Mouse (Mus musculus): ENCODE results near the gene Plek.
"Not testable (repeated sequence)": the region's sequence is repeated elsewhere in the genome, so short reads cannot be mapped to it uniquely, and the experiment has no call there.

Plek gene

GRCm38 (mm10) chr11:17051545-17052475, at the start of gene Plek, which contains the start of gene Cnrip1:
TSS of gene Plek (minus strand) at chr11:17052381.
TSS of gene Cnrip1 (plus strand) at chr11:17051586.
- peak; percentile 89 for DNase-seq

DNA sequence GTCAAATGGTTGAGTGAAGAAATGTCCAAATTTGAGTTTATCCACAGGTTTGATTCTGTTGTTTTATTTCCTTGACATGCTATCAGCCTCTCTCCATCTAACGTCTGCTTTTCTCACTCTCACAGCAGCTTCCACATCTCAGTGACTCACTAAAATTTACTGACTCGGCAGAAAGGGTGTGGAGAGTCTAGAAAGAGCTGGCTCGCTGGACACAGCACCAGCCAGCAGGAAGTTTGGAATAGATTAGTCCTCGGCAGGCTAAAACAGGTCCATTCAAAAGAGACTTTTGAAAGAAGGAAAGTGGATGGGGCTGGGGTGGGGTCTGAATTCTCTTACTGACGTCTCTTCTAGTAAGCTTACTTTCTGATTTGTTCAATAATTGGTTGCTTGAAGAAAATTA, 33.9 kb upstream of the Plek start:
- DNase-seq, result no peak

DNA sequence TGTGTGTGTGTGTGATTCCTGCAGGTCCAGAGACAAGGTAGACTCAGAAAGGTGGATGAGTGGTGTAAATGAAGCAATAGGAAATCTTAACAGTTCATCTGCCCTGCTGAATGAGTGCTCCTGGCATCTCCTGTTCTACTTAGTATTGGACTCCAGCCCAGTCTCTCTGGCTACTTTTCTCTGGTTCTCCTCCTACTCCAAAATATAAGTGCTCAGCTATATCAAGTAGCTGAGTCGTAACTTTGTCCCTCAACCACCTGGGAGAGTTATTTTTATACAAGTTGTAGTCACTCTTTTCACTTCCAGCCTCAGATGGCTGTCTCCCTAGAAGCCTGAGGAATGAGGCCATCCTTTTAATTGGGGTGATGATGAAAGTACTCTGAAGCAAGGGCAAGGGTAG, 31.7 kb upstream of the Plek start:
- DNase-seq, result no peak

GRCm38 (mm10) chr11:17083455-17083854, 31.3 kb upstream of the Plek start:
- no peak for DNase-seq

DNA sequence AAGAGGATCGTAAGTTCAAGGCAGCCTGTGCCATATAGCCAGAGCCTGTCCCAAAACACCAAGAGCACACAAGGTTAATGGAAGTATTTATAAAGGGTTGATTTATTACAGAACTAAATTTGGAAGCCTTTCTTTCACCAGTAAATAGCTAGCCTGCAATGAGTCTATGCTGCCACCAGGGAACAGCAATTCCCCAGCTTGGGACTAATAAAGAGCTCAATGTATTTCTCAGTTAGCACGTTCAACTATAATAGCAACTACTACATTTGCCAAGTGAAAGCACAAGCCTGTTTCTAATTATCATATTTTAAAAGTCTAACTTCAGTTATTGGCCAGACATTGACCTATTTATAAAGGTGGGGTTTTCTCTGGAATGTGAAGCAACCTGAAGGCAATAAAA, 30.8 kb upstream of the Plek start:
- DNase-seq, result peak; percentile 14

DNA sequence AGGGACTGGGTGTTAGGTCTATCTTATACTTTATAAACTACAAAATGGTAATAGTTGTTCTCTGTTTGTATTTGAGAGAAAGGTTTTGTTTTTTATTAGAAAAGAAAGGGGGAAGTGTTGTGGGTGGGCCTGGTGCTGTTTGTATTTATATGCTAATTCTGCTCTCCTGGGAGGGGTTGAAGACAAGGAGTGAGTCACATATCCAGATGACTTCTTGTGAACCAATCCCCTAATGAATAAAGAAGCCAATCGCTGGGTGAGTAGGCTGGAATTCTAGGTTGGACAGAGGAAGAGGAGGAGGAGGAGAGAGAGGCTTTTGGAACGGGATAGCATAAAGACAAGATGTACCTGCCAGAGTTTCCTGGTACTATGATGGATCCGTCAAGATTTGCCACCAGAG, 29.9 kb upstream of the Plek start:
- no peak for DNase-seq

GRCm38 (mm10) chr11:17075656-17076055, 23.5 kb upstream of the Plek start:
- no peak for DNase-seq

GRCm38 (mm10) chr11:17069360-17069759, 17.2 kb upstream of the Plek start:
- DNase-seq, result not testable (repeated sequence)

GRCm38 (mm10) chr11:17052476-17053049, 382 bp upstream of the Plek start:
- DNase-seq, result peak; percentile 77

GRCm38 (mm10) chr11:17045806-17046205, 6.4 kb downstream of the Plek start:
- DNase-seq, result no peak

DNA sequence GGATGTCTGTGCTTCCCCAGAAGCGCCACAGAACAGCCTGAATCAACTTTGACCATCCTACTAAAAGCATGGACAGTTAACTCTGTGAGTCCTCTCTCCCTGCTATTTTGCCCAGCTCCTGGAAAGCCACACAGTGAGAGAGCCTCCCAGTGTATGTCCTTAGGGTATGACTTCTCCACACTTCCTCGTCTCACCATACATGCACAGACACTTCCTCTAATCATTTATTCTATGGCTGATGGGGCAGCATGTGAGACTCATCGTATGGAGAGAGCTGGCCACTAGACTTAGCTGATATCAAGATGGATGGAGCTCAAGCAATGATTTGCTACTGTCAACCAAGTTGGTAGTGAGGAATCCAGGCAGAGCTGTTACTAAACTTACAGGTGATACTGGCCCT, 28.2 kb downstream of the Plek start:
- no peak for DNase-seq

DNA sequence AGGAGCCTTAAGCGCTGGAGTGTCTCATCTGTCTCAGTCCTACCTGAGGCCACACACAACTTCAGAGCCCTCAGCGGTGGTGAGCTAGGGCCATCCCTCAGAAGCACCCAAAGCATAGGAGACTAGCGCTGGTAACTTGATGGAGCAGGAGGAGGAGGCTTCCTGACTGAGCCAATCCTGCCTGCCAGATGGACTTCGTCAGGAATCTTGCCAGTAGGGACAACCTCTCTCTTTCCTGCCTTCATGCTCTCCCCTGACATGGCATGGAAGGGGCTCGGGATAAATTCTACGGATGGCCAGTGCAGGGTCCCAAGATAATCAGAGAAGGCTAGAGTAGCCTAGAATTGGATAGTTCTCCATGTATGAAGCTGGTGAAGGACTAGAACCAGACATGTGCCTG, 29.0 kb downstream of the Plek start:
- peak; percentile 47 for DNase-seq

DNA sequence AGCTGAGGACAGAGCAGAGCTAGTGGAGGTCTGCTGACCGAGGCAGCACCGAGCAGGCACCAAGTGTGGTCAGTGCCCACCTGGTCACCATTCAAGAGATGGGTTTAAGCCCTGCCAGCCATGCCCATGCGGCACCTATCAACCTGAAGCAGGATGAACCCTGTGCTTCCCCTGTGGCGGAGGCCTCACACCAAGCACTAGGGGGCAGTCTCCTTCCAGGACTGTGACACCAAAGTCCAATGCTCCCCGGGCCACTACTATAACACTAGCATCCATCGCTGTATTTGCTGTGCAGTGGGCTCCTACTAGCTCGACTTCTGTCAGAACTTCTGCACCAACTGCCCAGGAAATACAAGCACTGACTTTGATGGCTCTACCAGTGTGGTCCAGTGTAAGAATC, 32.9 kb downstream of the Plek start:
- DNase-seq, result no peak

- no peak for DNase-seq
Observed at GRCm38 (mm10) chr11:17012948-17013347, 39.2 kb downstream of the Plek start.

DNA sequence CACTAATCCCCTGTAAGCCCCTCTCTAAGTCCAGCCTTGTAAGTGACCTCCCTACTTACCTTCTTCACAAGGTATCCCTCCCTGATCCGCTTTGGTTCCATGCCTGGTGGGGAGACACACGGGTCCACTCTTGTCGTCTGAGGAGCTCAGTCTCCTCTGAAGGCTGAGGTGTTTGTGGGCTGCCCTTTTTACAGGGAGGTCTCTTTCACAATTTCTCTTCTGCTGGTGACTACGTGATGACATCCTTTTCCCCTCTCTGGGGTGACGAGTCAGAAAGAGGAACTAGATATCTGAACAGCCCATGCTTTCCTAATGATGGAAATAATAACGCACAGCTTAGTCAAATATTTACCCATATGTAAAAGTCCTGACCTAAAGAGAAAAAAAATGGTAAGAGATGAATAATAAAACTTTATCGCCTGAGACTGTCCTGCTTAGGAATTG, 43.7 kb downstream of the Plek start:
- DNase-seq, result no peak

GRCm38 (mm10) chr11:17007517-17008173, 44.5 kb downstream of the Plek start:
- DNase-seq, result no peak

DNA sequence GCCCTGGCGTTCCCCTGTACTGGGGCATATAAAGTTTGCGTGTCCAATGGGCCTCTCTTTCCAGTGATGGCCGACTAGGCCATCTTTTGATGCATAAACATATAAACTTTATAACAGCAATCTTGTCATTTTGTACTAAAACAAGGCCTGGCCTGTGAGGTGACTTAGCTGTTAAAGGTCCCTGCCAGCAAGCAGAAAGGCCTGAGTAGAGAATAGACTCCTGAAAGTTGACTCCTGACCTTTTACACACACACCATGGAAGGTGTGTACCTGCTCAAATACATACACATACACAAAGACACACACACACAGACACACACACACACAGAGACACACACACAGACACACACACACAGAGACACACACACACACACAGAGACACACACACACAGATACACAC, 45.7 kb downstream of the Plek start:
- DNase-seq, result not testable (repeated sequence)

DNA sequence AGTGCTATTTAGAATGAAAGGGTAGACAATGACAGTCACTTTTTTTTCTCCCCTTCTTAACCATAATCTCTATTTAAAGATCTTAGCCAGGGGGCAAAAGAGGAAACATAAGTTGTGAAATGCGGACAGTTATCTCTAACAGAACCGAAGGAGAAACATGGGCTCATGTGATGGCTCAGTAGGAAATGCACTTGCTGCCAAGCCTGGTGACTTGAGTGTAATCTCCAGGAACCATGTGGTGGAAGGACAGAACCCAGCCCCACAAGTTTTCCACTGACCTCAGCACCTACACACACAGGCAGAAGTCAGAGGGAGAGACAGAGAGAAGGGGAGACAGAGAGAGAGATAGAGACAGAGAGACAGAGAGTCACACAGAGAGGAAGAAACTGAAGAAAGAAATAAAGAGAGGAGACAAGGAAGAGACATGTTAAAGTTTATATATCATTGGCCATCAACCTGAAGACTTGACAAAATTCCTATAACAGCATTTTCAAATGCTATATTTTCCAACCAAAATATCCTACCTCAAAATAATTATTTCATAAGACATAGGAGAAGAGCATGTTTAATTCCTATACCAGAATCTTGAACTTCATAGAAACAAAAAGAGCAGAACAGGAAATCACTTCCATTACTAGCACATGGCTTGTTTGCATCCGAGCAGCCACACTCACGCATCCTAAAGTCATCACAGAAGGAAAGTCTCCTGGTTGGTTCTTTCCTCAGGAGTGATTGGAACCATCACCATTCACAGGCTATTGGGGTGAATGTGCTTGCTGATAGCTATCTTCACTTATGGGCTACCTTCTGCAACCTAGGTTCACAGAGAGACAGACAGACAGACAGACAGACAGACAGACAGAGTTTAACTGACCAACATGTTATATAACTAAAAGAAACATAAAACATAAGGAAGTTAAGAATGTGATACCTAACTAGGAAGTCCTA, 47.0 kb downstream of the Plek start:
- no peak for DNase-seq

- no peak for DNase-seq
Observed at GRCm38 (mm10) chr11:17003757-17004156, 48.4 kb downstream of the Plek start.

GRCm38 (mm10) chr11:17002739-17003373, 49.3 kb downstream of the Plek start:
- DNase-seq, result no peak

- DNase-seq, result no peak
Observed at GRCm38 (mm10) chr11:17000353-17001334, 51.5 kb downstream of the Plek start.
